Mouse (Mus musculus): ENCODE measurements at regions not wholly inside any gene's neighbourhood (a gene's known extent, or its start where the extent isn't known, plus 50 kb on each side); places are given as distances from the start of the nearest gene placed in this dataset.

DNA sequence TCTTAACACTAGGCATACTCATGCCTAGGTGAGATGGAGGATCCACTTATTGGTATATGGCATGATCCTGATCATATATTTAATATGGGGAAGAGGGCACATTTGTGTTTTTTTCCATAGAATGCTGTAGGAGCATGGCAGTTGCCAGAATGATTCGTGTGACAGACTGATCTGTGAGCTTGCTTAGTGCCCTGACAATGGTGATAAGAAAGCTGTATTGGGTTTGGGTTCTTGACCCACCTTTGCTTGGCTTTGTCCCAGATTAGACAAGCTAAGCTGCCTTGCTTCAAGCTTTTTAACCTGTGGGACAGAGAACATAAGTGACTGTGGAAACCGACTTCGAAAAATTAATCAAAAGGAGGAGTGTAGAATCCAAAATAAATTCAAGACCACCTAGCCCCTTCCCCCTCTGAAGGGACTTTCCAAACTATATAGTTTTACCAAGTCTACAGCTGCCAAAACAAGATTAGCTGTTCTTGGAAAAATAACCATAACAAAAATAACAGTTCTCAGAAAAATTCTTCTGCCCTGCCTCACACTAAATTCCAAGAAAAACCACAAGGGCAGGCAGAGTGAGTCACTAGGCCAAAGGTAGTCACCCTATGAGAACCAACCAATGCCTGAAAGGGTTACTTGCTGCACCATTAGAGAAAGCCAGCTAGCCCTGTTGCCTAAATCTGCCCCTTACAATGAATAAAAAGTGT, 277.2 kb downstream of the Pcsk1 start:
- TF ChIP-seq GATA1 (IDR thresholded peaks at IDR 0.05; ENCODE audit: borderline replicate concordance, low read length): no peak
- TF ChIP-seq FLI1 (IDR thresholded peaks at IDR 0.05; ENCODE audit: low read length): no peak

Data from megakaryocyte, embryonic 14.5 days (primary cell).